ENCODE assay signal across 25 mouse cellular contexts in the genomic region with DNA sequence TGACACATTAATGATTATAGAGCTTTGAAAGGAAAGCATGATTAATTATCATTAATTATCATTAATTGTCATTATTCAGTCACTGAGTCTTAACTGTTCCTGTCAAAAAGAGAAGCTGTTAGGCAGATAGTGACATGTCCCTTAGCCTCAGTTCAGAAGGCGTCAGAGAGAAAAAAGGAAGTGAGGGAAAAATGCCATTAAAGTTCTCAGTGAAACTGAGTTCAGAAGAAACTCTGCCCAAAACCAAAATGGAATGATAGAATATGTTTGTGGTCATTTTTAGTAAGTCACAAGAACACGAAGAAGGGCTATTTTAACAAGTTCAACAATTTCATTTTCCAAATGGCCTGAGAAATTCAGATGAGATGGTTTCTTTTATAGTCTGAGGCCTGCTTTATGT. TPM values are rescaled to one million over a fixed set of nuclear protein-coding genes. Genes with fewer than 3 reads are reported as not detected.
DNase-seq lines count a peak whose midpoint lies in the region; ATAC-seq and TF ChIP-seq lines count a peak whose summit lies in the region.
"Had no signal": no experiment of that assay in that cellular context is flagged by ENCODE, and none has a peak within 500 bp of the region (broad histone marks: within the 10 kb centered on the region; RNA-seq: fewer than 3 reads in every experiment).

No protein-coding gene starts in this region.

- no peak overlapping the region for H3K4me3 ChIP-seq in MEL (ENCODE audit: control insufficient read depth in 1 of 2, insufficient read depth in 1 of 2, low read depth in 2 of 2, low read length in 2 of 2)
- H3K4me3 ChIP-seq in limb, embryonic 10.5 days = no peak overlapping the region
- H3K4me3 ChIP-seq in midbrain, postnatal 0 days (ENCODE audit: low read depth, low read length) = no peak overlapping the region
- H3K4me3 ChIP-seq: embryonic facial prominence, embryonic 15.5 days; erythroblast, embryonic 14.5 days; forebrain, embryonic 12.5 days; heart, embryonic 10.5 days; hindbrain, embryonic 13.5 days had no signal

- H3K9ac ChIP-seq in MEL (ENCODE audit: control insufficient read depth, low read depth, low read length, poor library complexity, severe bottlenecking) = peak overlapping the region; percentile 14; the same call in 1 of the 2 replicates
- H3K9ac ChIP-seq in midbrain, postnatal 0 days (replicated peaks; ENCODE audit: low read length, poor library complexity, severe bottlenecking) = no peak overlapping the region
- H3K9ac ChIP-seq: embryonic facial prominence, embryonic 15.5 days; forebrain, embryonic 12.5 days; hindbrain, embryonic 13.5 days had no signal

- peaks cover 0 to 10% of the 10 kb centered on the region in 2 experiments; a peak in 2 of 4 replicates for H3K36me3 ChIP-seq in MEL (ENCODE audit: control insufficient read depth in 1 of 2, insufficient read depth in 2 of 2, low read length in 2 of 2)
- H3K36me3 ChIP-seq in limb, embryonic 10.5 days = no peaks in the 10 kb centered on the region
- H3K36me3 ChIP-seq in midbrain, postnatal 0 days (ENCODE audit: insufficient read depth, low read length) = no peaks in the 10 kb centered on the region
- H3K36me3 ChIP-seq: embryonic facial prominence, embryonic 15.5 days; forebrain, embryonic 12.5 days; G1E; heart, embryonic 10.5 days; hindbrain, embryonic 13.5 days had no signal

- H3K4me1 ChIP-seq in MEL (ENCODE audit: control insufficient read depth in 1 of 2, insufficient read depth in 2 of 2, low read length in 2 of 2) = peaks cover 2 to 5% of the 10 kb centered on the region in 2 experiments; a peak in 3 of 4 replicates
- H3K4me1 ChIP-seq in limb, embryonic 10.5 days = no peaks in the 10 kb centered on the region
- H3K4me1 ChIP-seq in midbrain, postnatal 0 days (ENCODE audit: insufficient read depth, low read length) = no peaks in the 10 kb centered on the region
- H3K4me1 ChIP-seq: embryonic facial prominence, embryonic 15.5 days; forebrain, embryonic 12.5 days; heart, embryonic 10.5 days; hindbrain, embryonic 13.5 days had no signal

- TF ChIP-seq RAD21 in MEL (IDR thresholded peaks at IDR 0.05; ENCODE audit: low read depth, low read length) = no peak

- H3K9me3 ChIP-seq in MEL (replicated peaks; ENCODE audit: insufficient read depth, low read length) = no peaks in the 10 kb centered on the region
- H3K9me3 ChIP-seq in limb, embryonic 10.5 days (replicated peaks) = no peaks in the 10 kb centered on the region
- no peaks in the 10 kb centered on the region for H3K9me3 ChIP-seq in midbrain, postnatal 0 days (ENCODE audit: low read length)
- H3K9me3 ChIP-seq: embryonic facial prominence, embryonic 15.5 days; forebrain, embryonic 12.5 days; G1E; heart, embryonic 10.5 days had no signal

- H3K4me2 ChIP-seq in midbrain, postnatal 0 days (ENCODE audit: low read depth, low read length, poor library complexity, severe bottlenecking) = no peak overlapping the region
- H3K4me2 ChIP-seq: embryonic facial prominence, embryonic 15.5 days; forebrain, embryonic 12.5 days; hindbrain, embryonic 13.5 days had no signal

- no peaks in the 10 kb centered on the region for H3K79me2 ChIP-seq in MEL (ENCODE audit: control insufficient read depth, insufficient read depth, low read length, poor library complexity)

- peak; percentile 57 for ATAC-seq in granulocyte monocyte progenitor cell, adult 5-6 weeks (replicated peaks; ENCODE audit: poor library complexity, severe bottlenecking)
- ATAC-seq in monocyte, adult 5-6 weeks (replicated peaks; ENCODE audit: insufficient number of reproducible peaks, low FRiP score, low TSS enrichment, poor library complexity, severe bottlenecking) = 0 out of 2 replicates have a peak, but pooled peaks have one; percentile 36
- no peak for ATAC-seq in midbrain, postnatal 0 days (ENCODE audit: low FRiP score)
- ATAC-seq: activated CD4-positive, CD25-positive, alpha-beta regulatory T cell, adult 4 months; forebrain, embryonic 16.5 days; hindbrain, postnatal 0 days; Patski had no signal

- no peak for TF ChIP-seq POLR2A in MEL (IDR thresholded peaks at IDR 0.05; ENCODE audit: control insufficient read depth in 1 of 2, insufficient read depth in 1 of 2, low read depth in 1 of 2, low read length in 2 of 2, poor library complexity in 1 of 2)

- no peak for TF ChIP-seq CTCF in MEL (IDR thresholded peaks at IDR 0.05 in 2 of 3, conservative IDR thresholded peaks at IDR 0.05 in 1 of 3; ENCODE audit: control insufficient read depth in 1 of 3, insufficient read depth in 1 of 3, low read depth in 2 of 3, low read length in 3 of 3, poor library complexity in 1 of 3, severe bottlenecking in 1 of 3)
- TF ChIP-seq CTCF in midbrain, postnatal 0 days (IDR thresholded peaks at IDR 0.05) = no peak

- 80% methylated on average over 2 of the region's 2 CpGs for WGBS in limb, embryonic 10.5 days
- 80% methylated on average over 2 of the region's 2 CpGs for WGBS in midbrain, postnatal 0 days

- no peaks in the 10 kb centered on the region for H3K27me3 ChIP-seq in MEL (ENCODE audit: control insufficient read depth in 1 of 2, insufficient read depth in 2 of 2, low read length in 2 of 2)
- H3K27me3 ChIP-seq in limb, embryonic 10.5 days (ENCODE audit: low read depth, poor library complexity, severe bottlenecking) = no peaks in the 10 kb centered on the region
- no peaks in the 10 kb centered on the region for H3K27me3 ChIP-seq in midbrain, postnatal 0 days (ENCODE audit: insufficient read depth, low read length)
- H3K27me3 ChIP-seq: embryonic facial prominence, embryonic 15.5 days; forebrain, embryonic 12.5 days; hindbrain, embryonic 13.5 days had no signal

- peak; percentile 28 to 62; a peak in 3 of 4 replicates for TF ChIP-seq EP300 in MEL (IDR thresholded peaks at IDR 0.05; ENCODE audit: low read depth in 1 of 2, low read length in 2 of 2)

- peak; percentile 38 for DNase-seq in A20 (ENCODE audit: low read depth, low spot score)
- peak; percentile 76 for DNase-seq in MEL (ENCODE audit: low read depth, low spot score)
- DNase-seq in limb, embryonic 10.5 days (ENCODE audit: low spot score) = no peak
- DNase-seq in adipocyte (ENCODE audit: low spot score) = no peak
- DNase-seq in midbrain, postnatal 0 days (ENCODE audit: low spot score) = no peak
- DNase-seq: adrenal gland, adult 2 months; adrenal gland, postnatal 25 days; cerebellum, adult 2 months; cerebellum, postnatal 10 days; embryo, embryonic 11 days; gastrocnemius, postnatal 36 days; heart, adult 18-20 months; heart, postnatal 10 days had no signal

- no peak overlapping the region for H3K27ac ChIP-seq in MEL (ENCODE audit: control insufficient read depth, low read depth, low read length)
- H3K27ac ChIP-seq in limb, embryonic 10.5 days = no peak overlapping the region
- H3K27ac ChIP-seq in midbrain, postnatal 0 days (ENCODE audit: low read depth, low read length) = no peak overlapping the region
- H3K27ac ChIP-seq: embryonic facial prominence, embryonic 15.5 days; forebrain, embryonic 12.5 days; heart, embryonic 10.5 days; hindbrain, embryonic 13.5 days; hindbrain, postnatal 0 days had no signal

TF ChIP-seq in MEL, 35 proteins besides CTCF, POLR2A, EP300 and RAD21:
- TF ChIP-seq ZKSCAN1 (IDR thresholded peaks at IDR 0.05; ENCODE audit: low read depth, low read length) (no peak), TBP (IDR thresholded peaks at IDR 0.05; ENCODE audit: low read depth, low read length) (no peak)

RNA-seq across cellular contexts. Expression of a gene that starts 50.2 kb away (rescaled TPM):
- total RNA-seq in MEL (2012; rRNA removed) = 0.42 and 1.2 TPM in 2 replicates
- polyA plus RNA-seq in MEL (2012; ENCODE audit: insufficient read depth in 1 of 2, insufficient read length in 2 of 2, low read depth in 1 of 2, low replicate concordance in 2 of 2, missing spikeins in 1 of 2) = 1 to 10 TPM in 1 of 2 experiments, not detected in 1; 2.5 TPM
- 15.1 and 18.5 TPM in 2 replicates for total RNA-seq in granulocyte monocyte progenitor cell, adult 5-6 weeks (2014; fragmentation: Nextera tagmentation)
- 9.8 and 10.0 TPM in 2 replicates for total RNA-seq in granulocyte monocyte progenitor cell, adult 5-6 weeks (2017)
- 66.8 to 77.1 TPM (median 69.6 TPM) in 3 replicates for total RNA-seq in monocyte, adult 5-6 weeks (2017)
- 0.94 and 0.96 TPM in 2 replicates for polyA plus RNA-seq in limb, embryonic 10.5 days (2016; fragmentation: Nextera tagmentation; extraction: Ambion mirVana)
- total RNA-seq in midbrain, postnatal 0 days (2014; rRNA removed) = 0.90 and 0.99 TPM in 2 replicates
- polyA plus RNA-seq in midbrain, postnatal 0 days (2015; fragmentation: Nextera tagmentation; extraction: Ambion mirVana) = 0.29 and 0.38 TPM in 2 replicates

Comparison
In these comparisons a context has a peak if more than half of its experiments do, and no peak if none do; other contexts are left out.
1. DNase-seq: peak in A20 (single experiment) and MEL (single experiment); none in limb, embryonic 10.5 days (single experiment), adipocyte (single experiment) and midbrain, postnatal 0 days (single experiment).